Comparison of ENCODE assay signal across 8 mouse cellular contexts in the genomic region with DNA sequence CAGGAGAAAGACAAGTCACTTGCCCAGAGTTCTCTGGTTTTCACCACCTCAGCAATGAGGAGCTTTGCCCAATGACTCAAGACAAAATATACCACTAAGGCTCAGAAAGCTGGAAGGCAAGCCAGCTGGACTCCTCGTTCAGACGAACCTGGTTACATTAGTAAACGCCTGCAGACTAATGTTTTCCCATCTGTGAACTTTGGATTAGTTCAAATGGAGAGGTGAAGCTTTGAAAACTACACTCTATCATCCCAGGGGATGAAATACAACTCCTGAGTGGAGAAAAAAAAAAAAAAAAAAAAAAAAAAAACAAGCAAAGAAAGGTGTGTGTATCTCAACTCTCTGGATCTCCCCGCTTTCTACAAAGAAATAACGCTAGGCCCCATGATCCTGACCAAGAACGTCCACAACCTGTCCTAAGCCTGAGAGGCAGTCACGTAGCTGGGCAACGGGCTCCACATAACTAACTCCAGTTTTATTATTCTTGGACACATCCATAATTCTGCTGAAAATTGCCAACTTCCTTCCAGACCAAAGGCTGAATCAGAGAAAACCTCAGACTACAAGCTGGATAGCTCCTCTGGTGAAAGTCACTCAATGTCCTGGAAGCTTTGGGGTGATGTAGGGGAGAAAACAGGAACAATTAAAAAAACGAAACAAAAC. TPM values are rescaled to one million over a fixed set of nuclear protein-coding genes. Genes with fewer than 3 reads are reported as not detected.
DNase-seq lines count a peak whose midpoint lies in the region; ATAC-seq and TF ChIP-seq lines count a peak whose summit lies in the region.

No protein-coding gene starts in this region.

- peak overlapping the region; percentile 52 to 65; a peak in 3 of 4 replicates for H3K4me3 ChIP-seq in heart, embryonic 14.5 days (ENCODE audit: control insufficient read depth in 1 of 2, insufficient read depth in 1 of 2, low read depth in 1 of 2, low read length in 2 of 2)
- peak overlapping the region; percentile 81 to 90 for H3K4me3 ChIP-seq in ES-E14 (ENCODE audit: insufficient read depth in 1 of 2, low read depth in 1 of 2, low read length in 2 of 2, poor library complexity in 1 of 2, severe bottlenecking in 1 of 2)
- peak overlapping the region; percentile 82 for H3K4me3 ChIP-seq in forebrain, postnatal 0 days (ENCODE audit: low read depth, low read length)
- peak overlapping the region; percentile 80 for H3K4me3 ChIP-seq in midbrain, embryonic 10.5 days

- no peaks in the 10 kb centered on the region; the same call in 1 of the 2 replicates for H3K27me3 ChIP-seq in heart, embryonic 14.5 days (ENCODE audit: control insufficient read depth, insufficient read depth, low read length)
- no peaks in the 10 kb centered on the region for H3K27me3 ChIP-seq in forebrain, postnatal 0 days (ENCODE audit: insufficient read depth, low read length)
- H3K27me3 ChIP-seq in midbrain, embryonic 10.5 days (ENCODE audit: low read depth, poor library complexity, severe bottlenecking): no peaks in the 10 kb centered on the region

- peaks cover 6 to 18% of the 10 kb centered on the region in 2 experiments for H3K4me1 ChIP-seq in heart, embryonic 14.5 days (ENCODE audit: control insufficient read depth in 2 of 2, insufficient read depth in 2 of 2, low read length in 2 of 2)
- peaks cover 0 to 13% of the 10 kb centered on the region in 2 experiments; a peak in 2 of 4 replicates for H3K4me1 ChIP-seq in ES-E14 (ENCODE audit: control insufficient read depth in 2 of 2, insufficient read depth in 2 of 2, low read length in 2 of 2, poor library complexity in 1 of 2)
- H3K4me1 ChIP-seq in forebrain, postnatal 0 days (ENCODE audit: insufficient read depth): peaks cover 17% of the 10 kb centered on the region; the same call in 1 of the 2 replicates
- peaks cover 59% of the 10 kb centered on the region for H3K4me1 ChIP-seq in midbrain, embryonic 10.5 days

- peak overlapping the region; percentile 84; the same call in 1 of the 2 replicates for H3K9ac ChIP-seq in heart, embryonic 14.5 days (ENCODE audit: low read length)
- no peak overlapping the region for H3K9ac ChIP-seq in ES-E14 (ENCODE audit: insufficient read depth, low read depth, low read length, poor library complexity, severe bottlenecking)
- peak overlapping the region; percentile 92 for H3K9ac ChIP-seq in forebrain, postnatal 0 days

- no peaks in the 10 kb centered on the region for H3K9me3 ChIP-seq in heart, embryonic 14.5 days (ENCODE audit: control insufficient read depth, low read length)
- no peaks in the 10 kb centered on the region for H3K9me3 ChIP-seq in ES-E14 (ENCODE audit: control insufficient read depth, insufficient read depth, low read depth, low read length)
- no peaks in the 10 kb centered on the region for H3K9me3 ChIP-seq in forebrain, postnatal 0 days (ENCODE audit: low read length)
- H3K9me3 ChIP-seq in midbrain, embryonic 10.5 days (replicated peaks): no peaks in the 10 kb centered on the region

- no peaks in the 10 kb centered on the region for H3K36me3 ChIP-seq in heart, embryonic 14.5 days (ENCODE audit: control insufficient read depth, insufficient read depth, low read length)
- no peaks in the 10 kb centered on the region for H3K36me3 ChIP-seq in ES-E14 (ENCODE audit: control insufficient read depth, insufficient read depth, low read length, poor library complexity, severe bottlenecking)
- no peaks in the 10 kb centered on the region for H3K36me3 ChIP-seq in forebrain, postnatal 0 days (ENCODE audit: insufficient read depth)
- H3K36me3 ChIP-seq in midbrain, embryonic 10.5 days: no peaks in the 10 kb centered on the region

- no peak for ATAC-seq in heart, embryonic 14.5 days (ENCODE audit: insufficient number of reproducible peaks, insufficient read depth, low FRiP score, low read depth)
- no peak for ATAC-seq in forebrain, postnatal 0 days

- TF ChIP-seq CTCF in forebrain, postnatal 0 days (IDR thresholded peaks at IDR 0.05; ENCODE audit: low read depth): no peak

- DNase-seq in heart, postnatal 10 days: no peak
- DNase-seq in ES-E14 (ENCODE audit: low read depth, low spot score): no peak
- no peak for DNase-seq in forebrain, postnatal 0 days
- no peak for DNase-seq in midbrain, embryonic 10.5 days (ENCODE audit: low spot score)
- no peak for DNase-seq in right cerebral cortex, adult 2 months (ENCODE audit: low spot score in 2 of 2)
- DNase-seq in urinary bladder, postnatal 25 days (ENCODE audit: low spot score): no peak
- DNase-seq in adrenal gland, postnatal 36 days: no peak

- intact Hi-C loops in heart, postnatal 10 days (cut with DNase I): loop anchor here (5.0 kb wide), 3 partner anchors 129 to 1041 kb away; a partner anchor contains a TSS

- H3K27ac ChIP-seq in heart, embryonic 14.5 days (replicated peaks in 1 of 2; ENCODE audit: control insufficient read depth in 1 of 2, insufficient read depth in 1 of 2, low read depth in 2 of 2, low read length in 2 of 2): no peak overlapping the region
- no peak overlapping the region for H3K27ac ChIP-seq in ES-E14 (ENCODE audit: insufficient read depth, low read depth, low read length, poor library complexity, severe bottlenecking)
- peak overlapping the region; percentile 99; the same call in 1 of the 2 replicates for H3K27ac ChIP-seq in forebrain, postnatal 0 days (ENCODE audit: low read depth, low read length)
- H3K27ac ChIP-seq in midbrain, embryonic 10.5 days (replicated peaks): peak overlapping the region; percentile 94; the same call in 1 of the 2 replicates

- 61% methylated on average over 9 of the region's 9 CpGs for WGBS in heart, embryonic 14.5 days
- 20% methylated on average over 9 of the region's 9 CpGs for WGBS in forebrain, postnatal 0 days
- 53% methylated on average over 9 of the region's 9 CpGs for WGBS in midbrain, embryonic 10.5 days

- in situ Hi-C loops in ES-E14 (cut with MboI; ENCODE audit: low sequenced_read_pairs in 2 of 2, unreplicated experiment in 2 of 2): no loop called here

- H3K4me2 ChIP-seq in heart, embryonic 14.5 days (ENCODE audit: low read length): peak overlapping the region; percentile 99
- H3K4me2 ChIP-seq in forebrain, postnatal 0 days (ENCODE audit: low read depth): peak overlapping the region; percentile 79

TF ChIP-seq in ES-E14, 5 proteins besides CTCF, POLR2A, EP300 and RAD21:
- TF ChIP-seq HCFC1 (IDR thresholded peaks at IDR 0.05; ENCODE audit: borderline replicate concordance, insufficient read depth, low read length): no peak
- TF ChIP-seq ZNF384 (IDR thresholded peaks at IDR 0.05; ENCODE audit: low read depth, low read length): 0 out of 2 replicates have a peak, but pooled peaks have one; percentile 33

RNA-seq across cellular contexts. Expression of a gene that starts 1.4 kb away (rescaled TPM):
- polyA plus RNA-seq in heart, embryonic 14.5 days (2014; fragmentation: Nextera tagmentation; extraction: Ambion mirVana): 6.3 and 7.5 TPM in 2 replicates
- total RNA-seq in heart, postnatal 10 days (2021): 1 to 10 TPM; 3.1 to 3.5 TPM
- 35.2 and 80.4 TPM in 2 replicates for total RNA-seq in ES-E14 (2012; rRNA removed)
- 123 and 164 TPM in 2 replicates for total RNA-seq in forebrain, postnatal 0 days (2014; rRNA removed)
- polyA plus RNA-seq in forebrain, postnatal 0 days (2015; fragmentation: Nextera tagmentation; extraction: Ambion mirVana): 57.4 and 70.1 TPM in 2 replicates
- polyA plus RNA-seq in midbrain, embryonic 10.5 days (2016; fragmentation: Nextera tagmentation; extraction: Ambion mirVana): 14.8 and 19.4 TPM in 2 replicates
- 1 to 10 TPM; 7.9 to 9.1 TPM for total RNA-seq in adrenal gland, postnatal 36 days (2021)

Comparison
In these comparisons a context has a peak if more than half of its experiments do, and no peak if none do; other contexts are left out.
1. H3K27ac ChIP-seq: peak in forebrain, postnatal 0 days (single experiment) and midbrain, embryonic 10.5 days (single experiment); none in heart, embryonic 14.5 days (0 of 2) and ES-E14 (single experiment).
2. Peak in every context shown above with its lines, with median percentiles within 50 percentile points of each other: H3K4me3 ChIP-seq.